Mouse (Mus musculus) G1E (cell line): ENCODE measurements at regions not wholly inside any gene's neighbourhood (a gene's known extent, or its start where the extent isn't known, plus 50 kb on each side); places are given as distances from the start of the nearest gene placed in this dataset.

Experiments
- CTCF ChIP-seq: IDR thresholded peaks from 2 replicates; pipeline ENCODE4 v1.5.1; 2012; ENCODE audit warnings: low read depth, low read length, inconsistent platforms, mixed read lengths
- TAL1 ChIP-seq: conservative IDR thresholded peaks from 2 replicates; pipeline ENCODE4 v1.6.1; 2012; ENCODE audit warnings: low read depth, low read length, inconsistent platforms, mixed read lengths

DNA sequence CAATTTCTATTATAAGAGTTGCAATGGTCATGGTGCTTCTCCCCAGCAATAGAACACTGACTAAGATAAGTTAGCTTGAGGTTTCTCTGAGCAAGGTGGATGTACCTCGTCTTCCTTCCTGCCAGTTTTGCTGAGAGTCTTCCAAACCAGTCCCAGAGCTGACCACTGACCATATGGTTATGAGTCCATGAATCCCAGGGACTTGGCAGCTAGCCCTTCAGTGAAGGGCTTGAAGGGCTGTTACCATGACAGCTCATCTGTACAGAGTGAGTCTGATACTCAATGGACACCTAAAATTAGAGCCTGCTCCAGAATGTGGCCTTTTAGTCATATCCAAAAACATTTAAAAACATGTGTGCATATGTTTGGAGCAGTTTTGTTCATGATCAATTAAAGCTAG, 297.5 kb upstream of the Thsd7b start:
- TF ChIP-seq TAL1 (no peak), CTCF (no peak)
